Mouse (Mus musculus): Measurements from ENCODE around the gene Hebp1. TPM values are rescaled to one million over a fixed set of nuclear protein-coding genes. Genes with fewer than 3 reads are reported as not detected.

The Hebp1 gene
- polyA plus RNA-seq, 1 experiment from 2014 or later: 10.2 TPM

- ATAC-seq (replicated peaks; ENCODE audit: insufficient number of reproducible peaks, insufficient read depth, low FRiP score, low read depth): no peak
Observed at GRCm38 (mm10) chr6:135196707-135197106, 1.1 kb downstream of the Hebp1 start.

GRCm38 (mm10) chr6:135194907-135195306 is 2.9 kb downstream of the Hebp1 start:
- Histone ChIP-seq H3K4me2 (no peak overlapping the region), H3K9ac (no peak overlapping the region), H3K27me3 (no peaks in the 10 kb centered on the region), H3K36me3 (no peaks in the 10 kb centered on the region), H3K4me3 (no peak overlapping the region), H3K27ac (no peak overlapping the region), H3K4me1 (replicated peaks) (peaks cover 16% of the 10 kb centered on the region), H3K9me3 (replicated peaks) (no peaks in the 10 kb centered on the region)
- ATAC-seq (replicated peaks; ENCODE audit: insufficient number of reproducible peaks, insufficient read depth, low FRiP score, low read depth): no peak
- whole genome bisulfite sequencing: 59% methylated on average over 4 of the region's 4 CpGs

More at GRCm38 (mm10) chr6:135196707-135197106, 1.1 kb downstream of the Hebp1 start:
- no peak overlapping the region for H3K4me2 ChIP-seq
- no peak overlapping the region for H3K4me3 ChIP-seq
- WGBS: 43% methylated on average over 8 of the region's 8 CpGs
- no peak overlapping the region for H3K9ac ChIP-seq
- peaks cover 16% of the 10 kb centered on the region for H3K4me1 ChIP-seq (replicated peaks)
- no peaks in the 10 kb centered on the region for H3K27me3 ChIP-seq
- no peaks in the 10 kb centered on the region for H3K36me3 ChIP-seq
- H3K9me3 ChIP-seq (replicated peaks): no peaks in the 10 kb centered on the region
- H3K27ac ChIP-seq: no peak overlapping the region

DNA sequence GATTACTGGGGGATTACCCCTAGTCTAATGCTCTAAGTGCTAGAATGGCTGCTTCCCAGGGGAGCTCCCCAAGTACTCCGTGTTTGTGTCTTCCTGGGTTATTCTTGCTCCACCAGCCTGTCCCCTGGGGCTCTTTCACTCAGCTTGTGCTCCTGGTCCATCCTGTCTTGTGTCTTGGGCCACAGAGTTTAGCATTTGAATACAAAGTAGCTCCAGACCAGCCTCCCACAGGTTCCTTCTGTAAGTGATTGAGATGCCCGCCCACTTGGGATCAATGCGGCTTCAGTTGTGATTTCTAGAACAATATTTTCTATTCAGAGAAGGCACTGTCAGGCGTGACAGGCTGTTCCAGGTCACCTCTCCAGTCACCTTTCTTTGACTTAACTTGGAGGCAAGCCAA is 4.1 kb downstream of the Hebp1 start:
- 54% methylated on average over 4 of the region's 4 CpGs for WGBS
- H3K27ac ChIP-seq: no peak overlapping the region
- no peak overlapping the region for H3K9ac ChIP-seq
- no peaks in the 10 kb centered on the region for H3K9me3 ChIP-seq (replicated peaks)
- no peaks in the 10 kb centered on the region for H3K27me3 ChIP-seq
- H3K4me1 ChIP-seq (replicated peaks): peaks cover 15% of the 10 kb centered on the region
- no peak overlapping the region for H3K4me3 ChIP-seq
- ATAC-seq (replicated peaks; ENCODE audit: insufficient number of reproducible peaks, insufficient read depth, low FRiP score, low read depth): no peak
- H3K36me3 ChIP-seq: no peaks in the 10 kb centered on the region
- no peak overlapping the region for H3K4me2 ChIP-seq

DNA sequence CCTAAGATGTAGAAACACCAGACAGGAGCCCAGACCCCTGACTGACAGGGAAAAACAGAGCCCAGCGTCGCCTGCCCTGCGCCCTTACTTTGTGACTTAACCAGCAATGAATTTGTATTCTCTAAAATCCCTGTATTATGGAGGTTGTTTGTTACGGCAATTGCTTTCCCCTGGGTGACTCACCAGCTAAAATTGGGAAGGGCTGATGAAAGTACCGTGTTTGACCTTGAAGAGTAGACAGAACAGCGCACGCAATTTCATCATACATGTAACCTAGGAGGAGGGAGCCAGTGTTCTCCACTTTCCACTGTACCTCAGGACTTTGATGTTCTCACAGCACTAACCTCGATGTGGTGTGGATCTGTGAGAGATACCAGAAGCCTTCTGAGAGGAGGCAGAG is 4.8 kb downstream of the Hebp1 start:
- Histone ChIP-seq H3K27me3 (no peaks in the 10 kb centered on the region), H3K27ac (no peak overlapping the region), H3K4me1 (replicated peaks) (peaks cover 10% of the 10 kb centered on the region; the same call in 1 of the 2 replicates), H3K4me3 (no peak overlapping the region), H3K9me3 (replicated peaks) (no peaks in the 10 kb centered on the region), H3K36me3 (no peaks in the 10 kb centered on the region), H3K9ac (no peak overlapping the region), H3K4me2 (no peak overlapping the region)
- WGBS: 75% methylated on average over 8 of the region's 8 CpGs
- no peak for ATAC-seq (replicated peaks; ENCODE audit: insufficient number of reproducible peaks, insufficient read depth, low FRiP score, low read depth)

GRCm38 (mm10) chr6:135191906-135192305 is 5.9 kb downstream of the Hebp1 start:
- Histone ChIP-seq H3K27ac (no peak overlapping the region), H3K4me1 (replicated peaks) (0 out of 2 replicates have a peak, but pooled peaks cover 8% of the 10 kb centered on the region), H3K9ac (no peak overlapping the region), H3K27me3 (no peaks in the 10 kb centered on the region), H3K4me3 (no peak overlapping the region), H3K36me3 (no peaks in the 10 kb centered on the region), H3K9me3 (replicated peaks) (no peaks in the 10 kb centered on the region), H3K4me2 (no peak overlapping the region)
- ATAC-seq (replicated peaks; ENCODE audit: insufficient number of reproducible peaks, insufficient read depth, low FRiP score, low read depth): no peak
- 88% methylated on average over 1 of the region's 1 CpGs for WGBS

GRCm38 (mm10) chr6:135190122-135190521 is 7.7 kb downstream of the Hebp1 start:
- Histone ChIP-seq H3K36me3 (no peaks in the 10 kb centered on the region), H3K9me3 (replicated peaks) (no peaks in the 10 kb centered on the region), H3K4me2 (no peak overlapping the region), H3K27me3 (no peaks in the 10 kb centered on the region), H3K9ac (no peak overlapping the region), H3K4me3 (no peak overlapping the region), H3K4me1 (replicated peaks) (0 out of 2 replicates have a peak, but pooled peaks cover 8% of the 10 kb centered on the region), H3K27ac (no peak overlapping the region)
- WGBS: 60% methylated on average over 6 of the region's 6 CpGs
- no peak for ATAC-seq (replicated peaks; ENCODE audit: insufficient number of reproducible peaks, insufficient read depth, low FRiP score, low read depth)

DNA sequence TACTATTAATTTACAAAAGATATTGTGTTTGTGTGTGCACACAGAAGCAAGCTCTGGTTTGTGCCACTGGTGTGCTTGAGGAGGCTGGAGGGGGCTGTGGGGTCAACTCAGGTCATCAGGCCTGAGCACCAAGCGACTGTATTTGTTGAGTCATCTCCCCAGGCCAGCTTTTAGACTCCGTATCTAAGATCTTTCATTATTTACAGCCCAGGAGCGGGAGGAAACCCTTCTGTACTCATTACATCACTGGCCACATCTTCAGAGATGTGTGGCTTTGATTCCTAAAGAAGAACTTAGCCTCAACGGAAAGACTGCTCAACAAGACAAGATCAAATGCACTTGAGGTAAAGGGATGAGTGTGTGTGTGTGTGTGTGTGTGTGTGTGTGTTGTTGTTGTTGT is 9.2 kb downstream of the Hebp1 start:
- Histone ChIP-seq H3K9ac (no peak overlapping the region), H3K27ac (no peak overlapping the region), H3K4me1 (replicated peaks) (0 out of 2 replicates have a peak, but pooled peaks cover 8% of the 10 kb centered on the region), H3K27me3 (no peaks in the 10 kb centered on the region), H3K4me2 (no peak overlapping the region), H3K9me3 (replicated peaks) (no peaks in the 10 kb centered on the region), H3K36me3 (no peaks in the 10 kb centered on the region), H3K4me3 (no peak overlapping the region)
- no peak for ATAC-seq (replicated peaks; ENCODE audit: insufficient number of reproducible peaks, insufficient read depth, low FRiP score, low read depth)
- WGBS: 67% methylated on average over 4 of the region's 4 CpGs

DNA sequence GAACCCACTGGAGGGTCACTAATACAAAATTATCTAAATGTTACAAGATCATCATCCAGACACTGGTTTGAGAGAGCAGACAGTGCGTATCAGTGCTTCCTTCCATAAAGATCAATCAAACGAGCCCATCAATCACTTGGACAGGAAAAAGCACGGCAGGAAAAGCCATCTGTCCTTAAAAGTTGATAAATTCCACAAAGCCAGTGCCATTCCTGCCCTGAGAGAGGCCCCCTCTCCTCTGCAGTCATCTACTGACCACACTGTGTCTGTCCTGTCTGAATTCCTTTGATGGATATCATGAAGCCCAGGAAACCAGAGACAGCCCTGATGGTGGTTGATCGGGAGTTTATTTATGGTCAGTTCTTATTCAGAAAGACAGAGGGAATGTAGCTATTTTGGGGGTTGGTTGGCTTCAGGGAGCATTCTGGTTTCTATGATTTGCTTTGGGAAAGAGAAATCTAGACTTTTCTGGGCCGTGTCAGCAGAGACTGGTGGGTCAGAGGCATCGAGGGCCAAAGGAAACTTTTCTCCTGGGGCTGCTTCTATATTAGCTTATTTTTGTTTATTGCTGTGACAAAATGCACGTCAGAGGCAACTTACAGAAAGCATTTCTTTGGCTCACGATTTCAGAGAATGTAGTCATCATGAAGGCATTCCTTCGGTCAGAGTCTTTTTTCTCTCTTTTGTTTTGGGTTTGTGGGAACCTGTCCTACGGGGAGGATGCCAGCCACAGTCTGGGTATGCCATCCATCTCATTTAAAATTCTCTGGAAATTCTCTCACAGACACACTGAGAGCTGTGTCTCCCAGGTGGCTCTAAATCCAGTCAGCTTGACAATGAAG is 10.5 kb downstream of the Hebp1 start:
- 50% methylated on average over 10 of the region's 10 CpGs for WGBS
- 0 out of 2 replicates have a peak, but pooled peaks cover 2% of the 10 kb centered on the region for H3K4me1 ChIP-seq (replicated peaks)
- no peak overlapping the region for H3K27ac ChIP-seq
- no peak overlapping the region for H3K4me3 ChIP-seq
- H3K27me3 ChIP-seq: no peaks in the 10 kb centered on the region
- no peak for ATAC-seq (replicated peaks; ENCODE audit: insufficient number of reproducible peaks, insufficient read depth, low FRiP score, low read depth)
- H3K9me3 ChIP-seq (replicated peaks): no peaks in the 10 kb centered on the region
- no peaks in the 10 kb centered on the region for H3K36me3 ChIP-seq
- no peak overlapping the region for H3K4me2 ChIP-seq
- no peak overlapping the region for H3K9ac ChIP-seq

- Histone ChIP-seq H3K36me3 (no peaks in the 10 kb centered on the region), H3K4me1 (replicated peaks) (0 out of 2 replicates have a peak, but pooled peaks cover 2% of the 10 kb centered on the region), H3K9ac (no peak overlapping the region), H3K4me3 (no peak overlapping the region), H3K9me3 (replicated peaks) (no peaks in the 10 kb centered on the region), H3K27me3 (no peaks in the 10 kb centered on the region), H3K27ac (no peak overlapping the region), H3K4me2 (no peak overlapping the region)
- no peak for ATAC-seq (replicated peaks; ENCODE audit: insufficient number of reproducible peaks, insufficient read depth, low FRiP score, low read depth)
- WGBS: 32% methylated on average over 8 of the region's 8 CpGs
Observed at GRCm38 (mm10) chr6:135183961-135184360, 13.9 kb downstream of the Hebp1 start.

GRCm38 (mm10) chr6:135182925-135183324 is 14.9 kb downstream of the Hebp1 start:
- H3K4me1 ChIP-seq (replicated peaks): 0 out of 2 replicates have a peak, but pooled peaks cover 2% of the 10 kb centered on the region
- no peak overlapping the region for H3K9ac ChIP-seq
- 42% methylated on average over 5 of the region's 5 CpGs for WGBS
- no peak overlapping the region for H3K4me2 ChIP-seq
- 0 out of 2 replicates have a peak, but pooled peaks cover 2% of the 10 kb centered on the region for H3K27me3 ChIP-seq
- no peaks in the 10 kb centered on the region for H3K9me3 ChIP-seq (replicated peaks)
- no peak overlapping the region for H3K4me3 ChIP-seq
- ATAC-seq (replicated peaks; ENCODE audit: insufficient number of reproducible peaks, insufficient read depth, low FRiP score, low read depth): no peak
- H3K36me3 ChIP-seq: no peaks in the 10 kb centered on the region
- no peak overlapping the region for H3K27ac ChIP-seq

- no peaks in the 10 kb centered on the region for H3K9me3 ChIP-seq (replicated peaks)
- 0 out of 2 replicates have a peak, but pooled peaks cover 2% of the 10 kb centered on the region for H3K27me3 ChIP-seq
- ATAC-seq (replicated peaks; ENCODE audit: insufficient number of reproducible peaks, insufficient read depth, low FRiP score, low read depth): no peak
- no peaks in the 10 kb centered on the region for H3K4me1 ChIP-seq (replicated peaks)
- H3K36me3 ChIP-seq: no peaks in the 10 kb centered on the region
- no peak overlapping the region for H3K9ac ChIP-seq
- no peak overlapping the region for H3K27ac ChIP-seq
- H3K4me3 ChIP-seq: no peak overlapping the region
- H3K4me2 ChIP-seq: no peak overlapping the region
- WGBS: 31% methylated on average over 3 of the region's 3 CpGs
Observed at GRCm38 (mm10) chr6:135178599-135178998, 19.2 kb downstream of the Hebp1 start.

GRCm38 (mm10) chr6:135177271-135177670 is 20.6 kb downstream of the Hebp1 start:
- Histone ChIP-seq H3K4me3 (no peak overlapping the region), H3K9ac (no peak overlapping the region), H3K27me3 (0 out of 2 replicates have a peak, but pooled peaks cover 2% of the 10 kb centered on the region), H3K9me3 (replicated peaks) (no peaks in the 10 kb centered on the region), H3K4me1 (replicated peaks) (no peaks in the 10 kb centered on the region), H3K36me3 (no peaks in the 10 kb centered on the region), H3K4me2 (no peak overlapping the region), H3K27ac (no peak overlapping the region)
- ATAC-seq (replicated peaks; ENCODE audit: insufficient number of reproducible peaks, insufficient read depth, low FRiP score, low read depth): no peak

All from heart, embryonic 15.5 days (tissue).